Mouse (Mus musculus) C2C12 (cell line): ENCODE results near the gene Cdc42se2. TPM values are rescaled to one million over a fixed set of nuclear protein-coding genes. Genes with fewer than 3 reads are reported as not detected.

Source experiments
- H3K27me3 ChIP-seq: one replicate; pipeline ENCODE4 v1.6.1; 2011; ENCODE audit not compliant: control insufficient read depth, insufficient read depth, insufficient read length
- H3K36me3 ChIP-seq: one replicate; pipeline ENCODE4 v1.6.1; 2011; ENCODE audit not compliant: control insufficient read depth, insufficient read depth
- H3K4me3 ChIP-seq: one replicate; pipeline ENCODE4 v1.5.1; 2011; ENCODE audit warnings: mild to moderate bottlenecking, control low read depth; ENCODE audit not compliant: poor library complexity, insufficient read depth, severe bottlenecking
- H3K79me2 ChIP-seq: one replicate; pipeline ENCODE4 v1.6.1; 2011; ENCODE audit not compliant: control insufficient read depth, insufficient read depth
- H3K79me3 ChIP-seq: one replicate; pipeline ENCODE4 v1.6.1; 2011; ENCODE audit warnings: low read depth, control low read depth
- H3ac ChIP-seq: one replicate; pipeline ENCODE3; 2011; ENCODE audit warnings: low read depth; ENCODE audit not compliant: control insufficient read depth, insufficient read length
- CEBPB ChIP-seq: IDR thresholded peaks from one replicate; pipeline ENCODE4 v1.6.1; 2011; ENCODE audit warnings: low read depth, mild to moderate bottlenecking, control low read depth, moderate library complexity
- CTCF ChIP-seq: IDR thresholded peaks from one replicate; pipeline ENCODE4 v1.5.1; 2011; ENCODE audit not compliant: control insufficient read depth, insufficient read depth, insufficient read length
- FOSL1 ChIP-seq: IDR thresholded peaks from one replicate; pipeline ENCODE4 v1.8.0; 2011; ENCODE audit warnings: mild to moderate bottlenecking, low read length; ENCODE audit not compliant: poor library complexity, insufficient read depth, severe bottlenecking
- MAX ChIP-seq: IDR thresholded peaks from one replicate; pipeline ENCODE4 v1.6.1; 2011; ENCODE audit warnings: mild to moderate bottlenecking, control low read depth
- MYOD1 ChIP-seq: IDR thresholded peaks from one replicate; pipeline ENCODE4 v1.6.1; 2011; ENCODE audit warnings: low read depth; ENCODE audit not compliant: control insufficient read depth, insufficient read length
- MYOG ChIP-seq: IDR thresholded peaks from one replicate; pipeline ENCODE4 v1.6.1; 2011; ENCODE audit not compliant: control insufficient read depth, insufficient read length; ENCODE audit errors: extremely low read depth
- USF1 ChIP-seq: IDR thresholded peaks from one replicate; pipeline ENCODE4 v1.6.1; 2011; ENCODE audit warnings: low read depth, mild to moderate bottlenecking, control low read depth, moderate library complexity
- polyA plus RNA-seq: library from polyadenylated mRNA; unstranded; fragments of >200 nt; fragmentation: generic; extraction: Trizol; gene quantifications from one replicate; pipeline ENCODE4 v1.2.1, GENCODE M21; 2012; ENCODE audit warnings: missing spikeins

Gene Cdc42se2
- polyA plus RNA-seq, 1 experiment = 21.8 TPM

DNA sequence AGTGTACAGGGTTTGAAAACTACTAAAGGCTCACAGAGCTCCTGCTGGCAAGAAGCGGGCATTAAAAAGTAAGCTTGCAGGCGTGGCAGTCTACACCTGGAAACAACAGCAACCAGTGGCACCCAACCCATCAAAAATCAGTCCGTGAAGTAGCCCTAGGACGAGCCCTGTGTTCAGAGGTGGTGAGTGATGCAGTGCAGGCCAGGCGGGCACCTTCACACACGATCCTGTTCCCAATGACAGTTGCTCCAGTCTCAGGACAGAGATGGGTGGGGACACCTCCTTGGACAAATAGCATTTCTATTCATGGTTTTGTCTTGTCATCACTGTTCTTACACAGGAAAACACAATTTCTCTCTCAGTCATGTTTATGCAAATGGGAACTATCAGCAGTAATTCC lies 65.4 kb downstream of the Cdc42se2 start:
- no peak overlapping the region for H3ac ChIP-seq
- H3K79me2 ChIP-seq = no peaks in the 10 kb centered on the region
- H3K79me3 ChIP-seq = no peaks in the 10 kb centered on the region
- H3K36me3 ChIP-seq = peaks cover 37% of the 10 kb centered on the region
- TF ChIP-seq MYOD1 (no peak), FOSL1 (no peak), MYOG (no peak), MAX (no peak), USF1 (no peak), CTCF (no peak), CEBPB (no peak)
- no peak overlapping the region for H3K4me3 ChIP-seq
- H3K27me3 ChIP-seq = no peaks in the 10 kb centered on the region

DNA sequence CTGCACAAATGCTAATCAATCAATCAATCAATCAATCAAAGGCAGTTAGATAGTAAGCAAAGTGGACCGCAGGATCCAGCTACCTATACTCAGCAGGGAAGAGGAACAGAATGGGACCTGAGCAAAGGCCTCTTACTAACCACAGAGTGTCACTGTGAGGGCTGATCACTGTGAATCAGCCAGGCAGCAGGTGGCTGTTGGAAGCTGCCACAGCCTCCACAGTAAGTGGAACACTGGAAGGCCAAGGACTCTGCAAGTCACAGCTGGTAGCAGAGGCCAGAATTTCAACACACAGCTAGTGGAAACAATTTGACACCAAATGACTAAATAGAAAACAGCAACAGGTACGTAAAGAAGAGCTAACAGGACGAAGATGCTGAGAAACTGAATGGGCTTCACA lies 68.9 kb downstream of the Cdc42se2 start:
- Histone ChIP-seq H3K79me3 (no peaks in the 10 kb centered on the region), H3K36me3 (peaks cover 57% of the 10 kb centered on the region), H3K79me2 (no peaks in the 10 kb centered on the region), H3K27me3 (no peaks in the 10 kb centered on the region), H3K4me3 (no peak overlapping the region), H3ac (no peak overlapping the region)
- TF ChIP-seq USF1 (no peak), MYOG (no peak)

GRCm38 (mm10) chr11:54717893-54718292 lies 69.6 kb downstream of the Cdc42se2 start:
- Histone ChIP-seq H3K79me2 (no peaks in the 10 kb centered on the region), H3ac (no peak overlapping the region), H3K79me3 (no peaks in the 10 kb centered on the region), H3K4me3 (no peak overlapping the region), H3K27me3 (no peaks in the 10 kb centered on the region), H3K36me3 (peaks cover 50% of the 10 kb centered on the region)
- TF ChIP-seq CTCF (no peak), USF1 (no peak), MAX (no peak), MYOD1 (no peak), MYOG (no peak), FOSL1 (no peak), CEBPB (no peak)

GRCm38 (mm10) chr11:54712849-54713248 lies 74.6 kb downstream of the Cdc42se2 start:
- H3K79me2 ChIP-seq = no peaks in the 10 kb centered on the region

DNA sequence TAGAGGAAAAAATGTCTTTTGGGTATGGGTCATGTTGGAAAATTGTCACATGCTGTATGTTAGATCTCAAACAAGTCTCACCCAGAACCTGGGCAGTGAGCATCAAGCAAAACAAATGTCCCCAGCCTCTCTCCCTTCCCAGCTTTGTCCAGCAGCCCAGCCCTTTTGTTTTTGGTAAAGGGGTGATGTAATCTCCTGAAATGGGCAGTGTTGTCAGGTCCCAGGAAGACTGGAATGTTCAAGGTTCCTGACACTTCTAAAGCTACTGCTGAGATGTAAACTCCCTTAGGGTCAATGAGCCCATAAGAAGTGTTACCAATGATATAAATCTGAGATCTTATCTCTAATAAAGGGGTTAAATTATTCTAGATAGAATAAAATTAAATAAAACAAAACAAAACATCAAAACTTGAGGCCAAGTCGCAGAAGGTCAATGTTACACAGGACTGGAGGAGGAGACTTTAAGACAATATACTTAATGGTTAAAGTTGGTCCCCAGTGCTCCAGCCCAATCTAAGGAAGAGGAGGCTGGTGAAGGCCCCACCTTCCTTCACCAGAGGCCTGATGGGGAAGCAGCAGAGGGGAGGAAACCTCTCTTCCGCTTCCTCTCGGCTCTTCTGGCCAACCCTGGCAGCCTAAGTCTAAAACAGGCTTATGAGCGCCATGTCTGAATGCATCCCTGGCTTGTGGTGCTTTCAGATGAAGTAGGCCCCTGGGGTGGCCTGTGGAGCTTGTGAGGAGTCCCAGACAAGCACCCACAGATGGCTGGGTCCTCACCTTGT lies 76.8 kb downstream of the Cdc42se2 start:
- no peak overlapping the region for H3ac ChIP-seq
- H3K4me3 ChIP-seq = no peak overlapping the region
- H3K36me3 ChIP-seq = peaks cover 8% of the 10 kb centered on the region
- H3K27me3 ChIP-seq = no peaks in the 10 kb centered on the region
- no peaks in the 10 kb centered on the region for H3K79me2 ChIP-seq
- no peaks in the 10 kb centered on the region for H3K79me3 ChIP-seq
- no peak for TF ChIP-seq CTCF
- TF ChIP-seq MAX = no peak
- no peak for TF ChIP-seq FOSL1
- TF ChIP-seq MYOG = no peak
- TF ChIP-seq USF1 = no peak
- TF ChIP-seq MYOD1 = no peak
- no peak for TF ChIP-seq CEBPB

More at GRCm38 (mm10) chr11:54712849-54713248, 74.6 kb downstream of the Cdc42se2 start:
- TF ChIP-seq FOSL1 = no peak
- TF ChIP-seq CTCF = no peak
- no peak for TF ChIP-seq MYOD1
- TF ChIP-seq MAX = no peak
- no peak for TF ChIP-seq USF1
- TF ChIP-seq CEBPB = no peak
- TF ChIP-seq MYOG = no peak
- Histone ChIP-seq H3K36me3 (peaks cover 20% of the 10 kb centered on the region), H3K27me3 (no peaks in the 10 kb centered on the region), H3ac (no peak overlapping the region), H3K79me3 (no peaks in the 10 kb centered on the region), H3K4me3 (no peak overlapping the region)

DNA sequence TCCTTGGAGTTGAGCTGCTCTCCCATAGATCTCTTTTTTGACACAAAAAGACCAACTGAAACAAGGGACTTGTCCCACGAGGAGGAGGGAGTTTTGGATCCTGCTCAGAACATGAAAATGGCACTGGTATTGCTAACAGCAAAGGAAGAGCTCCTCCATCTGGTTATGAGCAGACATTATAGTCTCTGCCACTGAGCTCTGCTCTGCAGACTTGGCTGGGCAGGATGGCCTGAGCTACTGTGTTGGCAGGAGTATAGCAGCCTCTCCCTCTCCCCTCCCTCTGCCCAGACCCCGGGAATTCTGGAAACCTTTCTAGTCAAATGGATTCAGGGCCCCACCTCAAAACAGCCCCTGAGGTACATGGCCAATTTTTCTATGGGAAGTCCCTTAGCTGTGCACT lies 77.8 kb downstream of the Cdc42se2 start:
- Histone ChIP-seq H3K4me3 (no peak overlapping the region), H3K36me3 (peaks cover 4% of the 10 kb centered on the region), H3ac (no peak overlapping the region), H3K79me2 (no peaks in the 10 kb centered on the region), H3K79me3 (no peaks in the 10 kb centered on the region), H3K27me3 (no peaks in the 10 kb centered on the region)
- TF ChIP-seq MYOD1 = no peak
- TF ChIP-seq CTCF = no peak
- no peak for TF ChIP-seq MYOG
- no peak for TF ChIP-seq MAX
- no peak for TF ChIP-seq CEBPB
- TF ChIP-seq FOSL1 = no peak
- no peak for TF ChIP-seq USF1
